ENCODE assay signal across 8 mouse cellular contexts in the genomic region with DNA sequence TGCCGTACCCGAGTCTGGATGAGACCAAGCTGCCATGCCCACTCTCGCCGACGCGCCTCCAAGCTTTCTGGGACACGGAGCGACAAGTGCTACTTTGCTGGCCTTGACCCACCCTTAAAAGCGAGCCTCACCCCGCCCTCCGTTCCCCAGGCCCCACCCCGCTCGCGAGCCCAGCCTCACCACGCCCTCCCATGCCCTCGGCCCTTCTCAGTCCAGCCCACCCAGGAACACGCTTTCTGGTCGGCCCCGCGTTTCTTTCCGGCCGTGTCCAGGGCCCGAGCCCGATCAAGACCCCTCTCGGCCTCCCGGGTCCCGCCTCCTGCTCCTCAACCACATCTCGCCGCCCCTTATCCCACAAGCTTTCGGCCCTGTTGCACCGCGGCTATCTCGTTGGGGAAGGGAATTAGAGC. TPM values are rescaled to one million over a fixed set of nuclear protein-coding genes. Genes with fewer than 3 reads are reported as not detected.
DNase-seq lines count a peak whose midpoint lies in the region; ATAC-seq and TF ChIP-seq lines count a peak whose summit lies in the region.

No protein-coding gene starts in this region.

- H3ac ChIP-seq in myocyte (ENCODE audit: control insufficient read depth, insufficient read length): peak overlapping the region; percentile 77

- H3K36me3 ChIP-seq in embryonic facial prominence, embryonic 11.5 days (replicated peaks; ENCODE audit: control insufficient read depth, insufficient read depth, low read depth, low read length): peaks cover 2% of the 10 kb centered on the region; the same call in 1 of the 2 replicates
- peaks cover 32% of the 10 kb centered on the region for H3K36me3 ChIP-seq in liver, embryonic 13.5 days
- peaks cover 8% of the 10 kb centered on the region for H3K36me3 ChIP-seq in myocyte (ENCODE audit: control insufficient read depth, insufficient read depth)
- H3K36me3 ChIP-seq in stomach, embryonic 14.5 days (ENCODE audit: control insufficient read depth, insufficient read depth, low read length): peaks cover 8% of the 10 kb centered on the region

- WGBS in embryonic facial prominence, embryonic 11.5 days: under 1% methylated on average over 32 of the region's 33 CpGs
- under 1% methylated on average over 33 of the region's 33 CpGs for WGBS in liver, embryonic 13.5 days (ENCODE audit: insufficient replicate concordance)
- under 1% methylated on average over 32 of the region's 33 CpGs for WGBS in stomach, embryonic 14.5 days

- peak; percentile 43 to 57 for DNase-seq in left cerebral cortex, adult 18-20 months (ENCODE audit: low spot score in 2 of 2)
- DNase-seq in left cerebral cortex, adult 8-10 months (ENCODE audit: low spot score in 2 of 2): no peak
- peak; percentile 76 for DNase-seq in embryonic facial prominence, embryonic 11.5 days (ENCODE audit: low spot score)
- DNase-seq in heart, adult 18-20 months: peak; percentile 94
- peak; percentile 88 for DNase-seq in kidney, adult 18-20 months
- DNase-seq in liver, embryonic 13.5 days: peak; percentile 84

- peaks cover 49% of the 10 kb centered on the region for H3K79me2 ChIP-seq in myocyte (ENCODE audit: control insufficient read depth, insufficient read depth)

- H3K4me2 ChIP-seq in embryonic facial prominence, embryonic 11.5 days (ENCODE audit: low read depth, low read length): peak overlapping the region; percentile 82
- peak overlapping the region; percentile 91 for H3K4me2 ChIP-seq in liver, embryonic 13.5 days
- no peak overlapping the region for H3K4me2 ChIP-seq in myocyte (ENCODE audit: low read depth)
- H3K4me2 ChIP-seq in stomach, embryonic 14.5 days (replicated peaks; ENCODE audit: low read depth, low read length): peak overlapping the region; percentile 85

- H3K4me3 ChIP-seq in embryonic facial prominence, embryonic 11.5 days (ENCODE audit: low read depth, low read length): peak overlapping the region; percentile 89
- H3K4me3 ChIP-seq in liver, embryonic 13.5 days (replicated peaks): peak overlapping the region; percentile 78
- H3K4me3 ChIP-seq in myocyte: peak overlapping the region; percentile 93
- peak overlapping the region; percentile 84 for H3K4me3 ChIP-seq in stomach, embryonic 14.5 days (ENCODE audit: low read depth, low read length)

- H3K27ac ChIP-seq in embryonic facial prominence, embryonic 11.5 days (replicated peaks; ENCODE audit: low read depth, low read length): peak overlapping the region; percentile 97
- peak overlapping the region; percentile 96 for H3K27ac ChIP-seq in liver, embryonic 13.5 days
- peak overlapping the region; percentile 98 for H3K27ac ChIP-seq in stomach, embryonic 14.5 days (ENCODE audit: low read length)

- no peaks in the 10 kb centered on the region for H3K9me3 ChIP-seq in embryonic facial prominence, embryonic 11.5 days (replicated peaks; ENCODE audit: control insufficient read depth, low read length)
- H3K9me3 ChIP-seq in liver, embryonic 13.5 days (replicated peaks): no peaks in the 10 kb centered on the region
- no peaks in the 10 kb centered on the region for H3K9me3 ChIP-seq in stomach, embryonic 14.5 days (ENCODE audit: control insufficient read depth, low read depth, low read length)

- H3K9ac ChIP-seq in embryonic facial prominence, embryonic 11.5 days (replicated peaks; ENCODE audit: low read length): peak overlapping the region; percentile 90
- peak overlapping the region; percentile 86 for H3K9ac ChIP-seq in liver, embryonic 13.5 days
- H3K9ac ChIP-seq in stomach, embryonic 14.5 days (replicated peaks; ENCODE audit: low read depth, low read length): peak overlapping the region; percentile 86

- peaks cover 15% of the 10 kb centered on the region for H3K4me1 ChIP-seq in embryonic facial prominence, embryonic 11.5 days (ENCODE audit: control insufficient read depth, insufficient read depth, low read length)
- peaks cover 59% of the 10 kb centered on the region for H3K4me1 ChIP-seq in liver, embryonic 13.5 days (replicated peaks)
- H3K4me1 ChIP-seq in stomach, embryonic 14.5 days (ENCODE audit: control insufficient read depth, insufficient read depth, low read length): peaks cover 47% of the 10 kb centered on the region

- no peaks in the 10 kb centered on the region for H3K27me3 ChIP-seq in embryonic facial prominence, embryonic 11.5 days (ENCODE audit: control insufficient read depth, insufficient read depth, low read length)
- no peaks in the 10 kb centered on the region for H3K27me3 ChIP-seq in liver, embryonic 13.5 days
- H3K27me3 ChIP-seq in myocyte (ENCODE audit: control insufficient read depth, insufficient read depth, insufficient read length): no peaks in the 10 kb centered on the region
- no peaks in the 10 kb centered on the region for H3K27me3 ChIP-seq in stomach, embryonic 14.5 days (ENCODE audit: control insufficient read depth, insufficient read depth, low read length)

- peak; percentile 53 for ATAC-seq in embryonic facial prominence, embryonic 11.5 days (replicated peaks; ENCODE audit: insufficient number of reproducible peaks, low FRiP score, low TSS enrichment, low read depth)
- peak; percentile 83 for ATAC-seq in liver, embryonic 13.5 days (ENCODE audit: low read depth)
- ATAC-seq in stomach, embryonic 14.5 days (ENCODE audit: insufficient number of reproducible peaks, insufficient read depth, low FRiP score, low read depth): peak; percentile 68

- peak; percentile 98 for TF ChIP-seq POLR2A in myocyte (IDR thresholded peaks at IDR 0.05; ENCODE audit: insufficient read length, low read depth)

TF ChIP-seq in myocyte, 11 proteins besides CTCF, POLR2A, EP300 and RAD21:
- TF ChIP-seq REST (IDR thresholded peaks at IDR 0.05; ENCODE audit: insufficient read depth, insufficient read length): no peak
- peak in 2 of 3 experiments; percentile 29 to 57 for TF ChIP-seq MYOD1 (IDR thresholded peaks at IDR 0.05; ENCODE audit: control insufficient read depth in 1 of 3, insufficient read length in 2 of 3, low read depth in 2 of 3)
- no peak for TF ChIP-seq TCF12 (IDR thresholded peaks at IDR 0.05; ENCODE audit: insufficient read depth, poor library complexity, severe bottlenecking)
- TF ChIP-seq E2F4 (IDR thresholded peaks at IDR 0.05; ENCODE audit: insufficient read depth): no peak
- peak; percentile 38 for TF ChIP-seq SRF (IDR thresholded peaks at IDR 0.05; ENCODE audit: control insufficient read depth, insufficient read length, low read depth)
- no peak for TF ChIP-seq TCF3 (IDR thresholded peaks at IDR 0.05; ENCODE audit: insufficient read length, low read depth)
- TF ChIP-seq MAX (IDR thresholded peaks at IDR 0.05; ENCODE audit: low read depth): no peak
- no peak for TF ChIP-seq CEBPB (IDR thresholded peaks at IDR 0.05; ENCODE audit: insufficient read depth, poor library complexity, severe bottlenecking)
- peak in 2 of 3 experiments; percentile 17 to 64 for TF ChIP-seq MYOG (IDR thresholded peaks at IDR 0.05; ENCODE audit: control insufficient read depth in 1 of 3, insufficient read depth in 1 of 3, insufficient read length in 2 of 3, low read depth in 2 of 3)
- TF ChIP-seq USF1 (IDR thresholded peaks at IDR 0.05; ENCODE audit: low read depth): no peak
- peak; percentile 100 for TF ChIP-seq POLR2AphosphoS2 (IDR thresholded peaks at IDR 0.05; ENCODE audit: insufficient read length, low read depth)
TF ChIP-seq in myocyte: peak in this region for 4.

RNA-seq across cellular contexts. Expression of a gene that starts 0.4 kb away (rescaled TPM):
- total RNA-seq in left cerebral cortex, adult 18-20 months (2021): 100 to 1,000 TPM; 292 to 305 TPM
- 100 to 1,000 TPM; 301 to 348 (median 321) TPM for total RNA-seq in left cerebral cortex, adult 8-10 months (2022)
- polyA plus RNA-seq in embryonic facial prominence, embryonic 11.5 days (2014; fragmentation: Nextera tagmentation; extraction: Ambion mirVana): 30.3 and 32.5 TPM in 2 replicates
- total RNA-seq in heart, adult 18-20 months (2021): 100 to 1,000 TPM; 458 to 487 TPM
- 19.2 and 20.2 TPM in 2 replicates for polyA plus RNA-seq in liver, embryonic 13.5 days (2015; fragmentation: Nextera tagmentation; extraction: Ambion mirVana)
- polyA plus RNA-seq in myocyte (2012; fragmentation: generic; extraction: Trizol): 518 TPM
- polyA plus RNA-seq in stomach, embryonic 14.5 days (2014; fragmentation: Nextera tagmentation; extraction: Ambion mirVana): 30.4 and 36.4 TPM in 2 replicates

RNA-seq across cellular contexts. Expression of a gene that starts 20.3 kb away (rescaled TPM):
- 1 to 10 TPM; 5.9 to 6.3 TPM for total RNA-seq in left cerebral cortex, adult 18-20 months (2021)
- 10 to 100 TPM in 1 of 4 experiments, 1 to 10 TPM in 3; 6.4 to 10.7 (median 6.8) TPM for total RNA-seq in left cerebral cortex, adult 8-10 months (2022)
- 61.1 and 61.2 TPM in 2 replicates for polyA plus RNA-seq in embryonic facial prominence, embryonic 11.5 days (2014; fragmentation: Nextera tagmentation; extraction: Ambion mirVana)
- total RNA-seq in heart, adult 18-20 months (2021): 10 to 100 TPM; 35.5 to 37.3 TPM
- 19.7 and 20.0 TPM in 2 replicates for polyA plus RNA-seq in liver, embryonic 13.5 days (2015; fragmentation: Nextera tagmentation; extraction: Ambion mirVana)
- polyA plus RNA-seq in myocyte (2012; fragmentation: generic; extraction: Trizol): 120 TPM
- 136 and 141 TPM in 2 replicates for polyA plus RNA-seq in stomach, embryonic 14.5 days (2014; fragmentation: Nextera tagmentation; extraction: Ambion mirVana)

RNA-seq across cellular contexts. Expression of a gene that starts 40.5 kb away (rescaled TPM):
- total RNA-seq in left cerebral cortex, adult 18-20 months (2021): 10 to 100 TPM; 40.8 to 43.3 TPM
- total RNA-seq in left cerebral cortex, adult 8-10 months (2022): 10 to 100 TPM; 36.5 to 43.3 (median 38.9) TPM
- 160 and 179 TPM in 2 replicates for polyA plus RNA-seq in embryonic facial prominence, embryonic 11.5 days (2014; fragmentation: Nextera tagmentation; extraction: Ambion mirVana)
- 10 to 100 TPM; 35.7 TPM for total RNA-seq in heart, adult 18-20 months (2021)
- polyA plus RNA-seq in liver, embryonic 13.5 days (2015; fragmentation: Nextera tagmentation; extraction: Ambion mirVana): 47.5 and 51.9 TPM in 2 replicates
- 34.6 TPM for polyA plus RNA-seq in myocyte (2012; fragmentation: generic; extraction: Trizol)
- polyA plus RNA-seq in stomach, embryonic 14.5 days (2014; fragmentation: Nextera tagmentation; extraction: Ambion mirVana): 100 and 105 TPM in 2 replicates

RNA-seq across cellular contexts. Expression of a gene that starts 52.0 kb away (rescaled TPM):
- total RNA-seq in left cerebral cortex, adult 18-20 months (2021): 10 to 100 TPM; 48.8 to 48.9 TPM
- total RNA-seq in left cerebral cortex, adult 8-10 months (2022): 10 to 100 TPM; 38.4 to 49.2 (median 44.4) TPM
- 9.8 and 10.4 TPM in 2 replicates for polyA plus RNA-seq in embryonic facial prominence, embryonic 11.5 days (2014; fragmentation: Nextera tagmentation; extraction: Ambion mirVana)
- total RNA-seq in heart, adult 18-20 months (2021): 10 to 100 TPM in 1 of 2 experiments, 1 to 10 TPM in 1; 9.9 to 15.2 TPM
- 9.7 and 10.6 TPM in 2 replicates for polyA plus RNA-seq in liver, embryonic 13.5 days (2015; fragmentation: Nextera tagmentation; extraction: Ambion mirVana)
- polyA plus RNA-seq in myocyte (2012; fragmentation: generic; extraction: Trizol): 18.4 TPM
- 8.3 and 9.6 TPM in 2 replicates for polyA plus RNA-seq in stomach, embryonic 14.5 days (2014; fragmentation: Nextera tagmentation; extraction: Ambion mirVana)

Comparison
In these comparisons a context has a peak if more than half of its experiments do, and no peak if none do; other contexts are left out.
1. DNase-seq: peak in left cerebral cortex, adult 18-20 months (2 of 2), embryonic facial prominence, embryonic 11.5 days (single experiment), heart, adult 18-20 months (2 of 2), kidney, adult 18-20 months (single experiment) and liver, embryonic 13.5 days (single experiment); none in left cerebral cortex, adult 8-10 months (0 of 2).
2. RNA of a gene that starts 0.4 kb away (polyA plus RNA-seq): 518 TPM in myocyte (single experiment); 30.3 to 32.5 TPM in embryonic facial prominence, embryonic 11.5 days, 30.4 to 36.4 TPM in stomach, embryonic 14.5 days and 19.2 to 20.2 TPM in liver, embryonic 13.5 days; every median in the first group is over 10 times any median in the second.
3. Peak in every context shown above with its lines, with median percentiles within 50 percentile points of each other: ATAC-seq, H3K27ac ChIP-seq, H3K4me3 ChIP-seq and H3K9ac ChIP-seq.